Mouse (Mus musculus) gonadal fat pad, adult 2 months (tissue): ENCODE results near the gene Rbm48. TPM values are rescaled to one million over a fixed set of nuclear protein-coding genes. Genes with fewer than 3 reads are reported as not detected.
"Not testable (repeated sequence)": the region's sequence is repeated elsewhere in the genome, so short reads cannot be mapped to it uniquely, and the experiment has no call there.

ENCODE experiments used
- DNase-seq: peaks from one replicate; pipeline ENCODE4 v3.0.0-alpha.2; 2012; ENCODE audit warnings: low read depth
- polyA plus RNA-seq: library from polyadenylated mRNA; depleted of rRNA; stranded (reverse); fragments of >200 nt; gene quantifications from 2 replicates; pipeline ENCODE4 v1.2.3, GENCODE M21; 2012; rRNA removed

Rbm48 gene
- polyA plus RNA-seq, result 8.6 and 10.7 TPM in 2 replicates

DNA sequence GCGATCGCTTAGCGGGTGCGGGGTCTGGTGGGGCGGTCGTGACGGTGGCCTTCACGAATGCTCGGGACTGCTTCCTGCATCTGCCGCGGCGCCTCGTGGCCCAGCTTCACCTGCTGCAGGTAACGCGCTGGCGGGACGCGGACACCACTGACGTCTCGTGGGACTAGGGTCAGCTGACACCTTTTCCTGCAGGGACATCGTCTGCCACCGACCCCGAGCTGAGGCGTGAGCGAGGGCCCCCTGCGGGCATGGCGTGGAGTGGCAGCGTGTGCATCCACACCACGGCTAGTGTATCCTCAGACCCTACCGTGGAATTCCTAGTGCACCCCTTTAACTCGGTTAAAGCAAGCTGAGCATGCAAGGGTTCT is at the start of gene Rbm48:
Gene Rbm48 (minus strand): TSS at position 187 of the 368 bp plus-strand sequence.
- DNase-seq, result no peak

- no peak for DNase-seq
These were observed 48.9 kb upstream of the Rbm48 start for GRCm38 (mm10) chr5:3645326-3645725.

DNA sequence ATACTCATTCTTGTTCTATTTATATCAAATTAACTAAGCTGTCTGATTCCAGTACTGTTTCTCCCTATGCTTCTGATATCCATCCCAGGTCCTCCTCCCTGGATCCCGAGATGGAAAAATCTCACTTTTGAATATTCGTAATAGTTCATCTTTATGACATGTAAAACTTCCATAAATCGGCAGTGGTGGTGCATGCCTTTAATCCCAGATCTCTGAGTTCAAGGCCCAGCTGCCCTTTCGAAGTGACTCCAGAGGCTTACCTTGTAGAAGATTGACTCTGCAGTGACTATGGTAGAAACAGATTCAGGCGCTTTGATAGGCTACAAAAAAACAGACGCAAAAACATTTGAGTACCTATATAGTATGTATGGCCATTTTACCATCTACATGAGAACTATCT is 48.2 kb upstream of the Rbm48 start:
- DNase-seq, result no peak

DNA sequence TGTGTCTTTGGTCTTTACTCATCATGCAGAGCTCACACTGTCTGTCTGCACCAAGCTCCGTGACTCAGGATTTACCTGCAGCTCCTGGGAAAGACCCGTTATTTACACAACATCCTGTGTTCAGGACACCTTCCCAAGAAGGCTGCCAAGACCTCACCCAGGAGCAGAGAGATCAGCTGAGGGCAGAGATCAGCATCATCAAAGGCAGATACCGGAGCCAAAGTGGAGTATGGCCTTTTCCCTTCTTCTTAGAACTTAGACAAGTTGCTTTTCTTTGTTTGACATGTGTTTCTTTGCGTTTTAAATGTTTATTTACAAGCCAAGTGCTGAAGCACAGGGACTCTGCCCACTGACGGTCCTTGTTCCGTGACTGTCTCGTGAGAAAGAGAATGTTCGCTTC is 38.9 kb upstream of the Rbm48 start:
- no peak for DNase-seq

GRCm38 (mm10) chr5:3633951-3634350 is 37.6 kb upstream of the Rbm48 start:
- no peak for DNase-seq

DNA sequence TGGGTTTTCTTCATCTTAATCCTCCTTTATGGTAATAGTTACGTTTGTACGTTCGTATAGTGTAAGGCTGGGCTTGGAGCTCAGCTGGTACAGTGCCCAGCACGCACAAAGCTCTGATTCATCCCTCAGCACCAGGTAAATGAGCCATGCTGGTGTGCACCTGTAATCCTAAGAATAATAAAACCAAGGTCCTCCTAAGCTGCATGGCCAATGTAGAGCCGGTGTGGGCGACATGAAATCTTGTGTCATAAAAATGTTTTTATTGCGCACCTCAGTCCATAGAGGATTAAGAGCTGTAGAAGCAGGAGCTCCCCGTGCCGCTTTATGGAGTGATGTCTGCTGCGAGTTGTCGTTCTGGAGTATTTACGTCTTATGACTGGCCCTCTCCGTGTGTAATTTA is 36.9 kb upstream of the Rbm48 start:
- DNase-seq, result peak; percentile 50

DNA sequence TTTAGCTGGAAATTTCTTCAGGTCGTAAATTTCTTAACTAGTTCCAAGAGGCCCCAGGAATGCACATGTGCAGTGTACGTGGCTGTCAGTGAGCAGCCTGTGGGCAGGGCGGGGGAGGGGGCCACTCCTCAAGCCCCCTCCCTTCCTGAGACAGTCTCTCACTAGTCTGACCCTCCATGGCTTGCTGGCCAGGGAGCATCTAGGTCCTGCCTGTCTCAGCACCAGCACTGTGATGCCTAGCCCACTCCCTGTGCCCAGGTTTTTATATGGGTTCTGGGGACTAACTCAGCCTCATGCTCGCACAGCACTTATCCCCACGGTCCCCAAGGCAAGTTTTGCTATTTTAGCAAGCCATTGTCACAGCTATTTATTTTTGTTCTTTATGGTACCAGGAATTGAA is 35.9 kb upstream of the Rbm48 start:
- DNase-seq, result no peak

- DNase-seq, result no peak
These were observed 35.3 kb upstream of the Rbm48 start for GRCm38 (mm10) chr5:3631512-3632271.

GRCm38 (mm10) chr5:3630055-3630454 is 33.7 kb upstream of the Rbm48 start:
- no peak for DNase-seq

- no peak for DNase-seq
These were observed 24.1 kb upstream of the Rbm48 start for GRCm38 (mm10) chr5:3620486-3620885.

- not testable (repeated sequence) for DNase-seq
These were observed 15.4 kb upstream of the Rbm48 start for GRCm38 (mm10) chr5:3611835-3612234.

GRCm38 (mm10) chr5:3609241-3609640 is 12.9 kb upstream of the Rbm48 start:
- no peak for DNase-seq

GRCm38 (mm10) chr5:3607114-3607513 is 10.7 kb upstream of the Rbm48 start:
- DNase-seq, result no peak

DNA sequence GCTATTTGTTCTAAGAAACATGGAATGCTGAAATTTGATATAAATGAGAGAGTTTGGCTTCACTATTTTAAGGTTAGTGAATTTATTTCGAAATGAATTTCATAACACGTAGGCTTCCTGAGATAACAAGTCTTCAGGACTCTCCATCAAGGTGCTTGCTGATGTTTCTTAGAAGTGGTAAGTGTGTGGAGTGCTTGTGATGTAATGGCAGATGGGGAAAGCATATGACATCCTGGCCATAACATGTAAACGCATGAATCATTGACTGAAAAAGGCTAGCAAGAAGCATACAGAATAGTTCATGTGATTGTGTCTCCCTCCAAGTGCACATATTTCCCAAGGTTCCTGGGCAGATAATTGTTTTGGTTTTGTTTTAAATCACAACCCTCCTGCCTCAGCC is 4.4 kb upstream of the Rbm48 start:
- no peak for DNase-seq

- peak; percentile 83 for DNase-seq
These were observed 3.9 kb upstream of the Rbm48 start for GRCm38 (mm10) chr5:3600298-3600697.

DNA sequence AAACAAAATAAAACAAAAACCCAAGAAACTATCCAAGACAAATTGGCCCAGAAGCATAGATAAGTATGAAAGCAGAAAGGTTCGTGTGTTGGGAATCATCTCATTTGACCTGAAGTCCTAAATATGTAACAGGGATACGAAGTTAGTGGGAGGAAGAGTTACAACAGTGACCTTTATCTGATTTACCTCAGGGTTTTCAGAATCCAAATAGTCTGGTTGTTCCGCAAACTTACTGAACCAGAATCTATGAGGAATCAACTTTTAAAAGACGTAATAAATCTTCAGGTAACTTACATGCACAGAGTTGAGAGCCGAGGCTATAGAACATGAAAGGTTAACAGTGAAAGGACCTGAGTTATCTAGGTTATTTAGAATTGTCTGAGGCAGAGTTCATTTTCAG is 2.4 kb upstream of the Rbm48 start:
- DNase-seq, result peak; percentile 92

DNA sequence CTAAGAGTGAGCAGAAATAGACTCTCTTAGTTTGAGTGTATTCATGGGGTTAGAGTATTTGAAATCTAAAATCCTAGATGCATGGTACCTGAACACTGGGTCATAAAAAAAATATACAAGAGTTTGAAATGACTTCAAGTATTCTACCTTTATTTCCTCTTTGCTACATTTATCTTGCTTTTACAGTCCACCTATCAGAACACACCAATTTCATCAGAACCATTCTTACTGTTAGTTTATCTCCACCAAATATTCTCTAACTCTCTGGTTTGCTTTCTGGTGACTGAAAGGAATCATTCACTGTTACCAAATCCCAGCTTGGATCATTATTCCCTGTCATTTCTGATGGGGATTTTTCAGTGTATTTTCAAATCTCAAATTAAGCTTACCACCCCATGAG is 786 bp upstream of the Rbm48 start:
- no peak for DNase-seq

- DNase-seq, result peak; percentile 77
These were observed 539 bp downstream of the Rbm48 start, which contains the start of gene Pex1 for GRCm38 (mm10) chr5:3595693-3596398. Gene Pex1, plus strand, starts transcription at chr5:3596066.

DNA sequence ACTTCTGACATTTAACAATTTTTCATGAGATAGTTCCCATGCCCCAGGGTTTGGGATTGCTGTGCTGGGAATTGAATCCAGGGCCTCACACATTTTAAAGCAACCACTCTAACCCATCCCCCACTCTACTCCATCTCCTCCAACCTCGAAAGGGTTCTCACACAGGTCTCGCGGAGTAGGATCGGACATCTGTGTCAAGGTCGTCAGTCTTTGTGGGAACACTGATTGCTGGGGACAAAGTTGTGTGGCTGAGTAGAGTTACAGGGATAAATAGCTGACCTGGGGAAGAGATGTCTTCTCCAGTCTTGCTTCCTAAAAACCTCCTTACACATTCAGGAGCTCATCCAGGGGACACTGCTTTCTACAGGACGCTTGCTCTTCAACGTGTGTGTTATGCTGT is 17.3 kb downstream of the Rbm48 start:
- no peak for DNase-seq

DNA sequence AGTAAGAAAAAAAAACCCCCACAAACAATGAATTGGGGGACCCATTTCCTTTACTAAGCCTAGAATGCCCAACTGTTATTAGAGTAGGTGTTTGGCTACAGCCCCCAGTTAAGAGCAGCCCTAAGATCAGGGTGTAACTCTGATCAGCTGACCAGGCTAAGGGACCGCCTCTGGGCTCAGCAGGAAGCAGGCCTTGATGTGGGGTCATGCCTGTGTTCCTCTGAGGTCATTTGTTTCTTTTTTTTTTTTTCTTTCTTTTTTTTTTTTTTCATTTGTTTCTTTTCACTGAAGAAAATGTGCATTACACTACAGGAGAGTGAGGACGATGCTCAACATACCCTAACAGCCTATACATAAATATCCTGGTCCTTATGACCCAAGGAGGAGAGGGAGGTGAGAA is 18.4 kb downstream of the Rbm48 start:
- no peak for DNase-seq

GRCm38 (mm10) chr5:3574825-3575224 is 21.6 kb downstream of the Rbm48 start:
- no peak for DNase-seq

- DNase-seq, result no peak
These were observed 25.1 kb downstream of the Rbm48 start, which contains the start of gene 1700109H08Rik for GRCm38 (mm10) chr5:3571266-3571665. Gene 1700109H08Rik, plus strand, starts transcription at chr5:3571566.

DNA sequence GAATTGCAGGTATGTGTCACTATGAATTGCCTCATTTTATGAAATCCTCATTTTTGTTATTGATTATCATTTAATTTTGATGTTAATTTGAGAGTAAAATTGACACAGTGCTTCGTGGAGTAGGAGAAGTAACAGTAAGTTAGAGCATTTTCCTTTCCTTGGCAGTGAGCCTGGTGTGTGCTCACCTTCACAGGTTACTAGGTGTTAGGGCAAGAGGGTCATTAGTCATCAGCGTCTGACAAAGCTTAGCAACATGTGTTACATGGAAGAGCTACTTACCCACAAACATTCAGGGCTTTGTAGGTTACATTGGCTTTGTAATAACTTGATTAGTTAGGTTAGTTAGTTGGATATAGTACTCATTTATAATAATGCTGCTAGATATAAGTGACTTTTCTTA is 42.2 kb downstream of the Rbm48 start:
- no peak for DNase-seq
